Mouse (Mus musculus) heart, postnatal 25 days (tissue): ENCODE data around the gene Lamb1. TPM values are rescaled to one million over a fixed set of nuclear protein-coding genes. Genes with fewer than 3 reads are reported as not detected.

Source experiments
- DNase-seq: peaks from one replicate; pipeline ENCODE4 v3.0.0; 2022; ENCODE audit warnings: low spot score
- intact Hi-C: fragments of 180-260 bp; cut with DNase I; formaldehyde crosslinking; loops from one replicate; pipeline ENCODE4 v1.15.1; 2025
- total RNA-seq, 2 experiments: library from RNA; stranded (reverse); gene quantifications; 2 replicates each; pipeline ENCODE4 v1.2.3; 2021

Gene Lamb1
- total RNA-seq, 2 experiments from 2014 or later = 87.5 to 89.2 TPM

GRCm38 (mm10) chr12:31278270-31278669 lies 13.2 kb downstream of the Lamb1 start:
- DNase-seq = no peak
- intact Hi-C loops = no loop called here

GRCm38 (mm10) chr12:31280318-31280717 lies 15.3 kb downstream of the Lamb1 start:
- intact Hi-C loops = no loop called here
- DNase-seq = no peak

GRCm38 (mm10) chr12:31281100-31281591 lies 16.1 kb downstream of the Lamb1 start:
- DNase-seq = no peak
- intact Hi-C loops = no loop called here

GRCm38 (mm10) chr12:31282241-31282640 lies 17.2 kb downstream of the Lamb1 start:
- no peak for DNase-seq
- intact Hi-C loops = no loop called here

- intact Hi-C loops = no loop called here
- no peak for DNase-seq
Measured at GRCm38 (mm10) chr12:31283131-31283530, 18.1 kb downstream of the Lamb1 start.

GRCm38 (mm10) chr12:31283617-31284136 lies 18.6 kb downstream of the Lamb1 start:
- intact Hi-C loops = no loop called here
- no peak for DNase-seq

GRCm38 (mm10) chr12:31289046-31289445 lies 24.0 kb downstream of the Lamb1 start:
- intact Hi-C loops = no loop called here
- DNase-seq = no peak

- no peak for DNase-seq
- intact Hi-C loops = no loop called here
Measured at GRCm38 (mm10) chr12:31290951-31291350, 25.9 kb downstream of the Lamb1 start.

GRCm38 (mm10) chr12:31293361-31294142 lies 28.5 kb downstream of the Lamb1 start:
- DNase-seq = no peak
- intact Hi-C loops = no loop called here

GRCm38 (mm10) chr12:31294526-31294925 lies 29.5 kb downstream of the Lamb1 start:
- DNase-seq = no peak
- intact Hi-C loops = no loop called here

- intact Hi-C loops = no loop called here
Measured at GRCm38 (mm10) chr12:31294996-31295395, 30.0 kb downstream of the Lamb1 start.

GRCm38 (mm10) chr12:31295505-31295904 lies 30.5 kb downstream of the Lamb1 start:
- no peak for DNase-seq
- intact Hi-C loops = no loop called here

More at GRCm38 (mm10) chr12:31294996-31295395, 30.0 kb downstream of the Lamb1 start:
- no peak for DNase-seq

- no peak for DNase-seq
- intact Hi-C loops = no loop called here
Measured at GRCm38 (mm10) chr12:31296097-31296496, 31.1 kb downstream of the Lamb1 start.

GRCm38 (mm10) chr12:31298122-31298521 lies 33.1 kb downstream of the Lamb1 start:
- intact Hi-C loops = no loop called here

GRCm38 (mm10) chr12:31298530-31298929 lies 33.5 kb downstream of the Lamb1 start:
- no peak for DNase-seq
- intact Hi-C loops = no loop called here

More at GRCm38 (mm10) chr12:31298122-31298521, 33.1 kb downstream of the Lamb1 start:
- DNase-seq = no peak

GRCm38 (mm10) chr12:31299126-31299525 lies 34.1 kb downstream of the Lamb1 start:
- DNase-seq = no peak
- intact Hi-C loops = no loop called here

- intact Hi-C loops = loop anchor here (5.0 to 10.0 kb wide), 2 partner anchors 32 to 175 kb away; partner anchors contain the start of gene Lamb1
- no peak for DNase-seq
Measured at GRCm38 (mm10) chr12:31299676-31300197, 34.7 kb downstream of the Lamb1 start.

GRCm38 (mm10) chr12:31300276-31300675 lies 35.2 kb downstream of the Lamb1 start:
- no peak for DNase-seq
- intact Hi-C loops = loop anchor here (5.0 to 10.0 kb wide), 2 partner anchors 33 to 175 kb away; partner anchors contain the start of gene Lamb1

- intact Hi-C loops = loop anchor here (2.0 to 10.0 kb wide), 3 partner anchors 35 to 177 kb away; partner anchors contain the start of gene Lamb1
- DNase-seq = no peak
Measured at GRCm38 (mm10) chr12:31302266-31302665, 37.2 kb downstream of the Lamb1 start.

- intact Hi-C loops = loop anchor here (2.0 to 10.0 kb wide), 3 partner anchors 36 to 178 kb away; partner anchors contain the start of gene Lamb1
- no peak for DNase-seq
Measured at GRCm38 (mm10) chr12:31302766-31303511, 37.9 kb downstream of the Lamb1 start.
